Mouse (Mus musculus) testis, adult 2 months (tissue): ENCODE data around the gene Slc9a8.

Experiments
- CTCF ChIP-seq: fragments of 200-500 bp; IDR thresholded peaks from 2 replicates; pipeline ENCODE4 v1.5.1; 2012; ENCODE audit warnings: low read depth, mild to moderate bottlenecking, inconsistent platforms, low read length, moderate library complexity; ENCODE audit not compliant: control insufficient read depth, insufficient read depth, insufficient replicate concordance
- POLR2A ChIP-seq: fragments of 200-500 bp; IDR thresholded peaks from 2 replicates; pipeline ENCODE4 v1.6.1; 2012; ENCODE audit warnings: low read depth, mild to moderate bottlenecking, inconsistent platforms, low read length, moderate library complexity; ENCODE audit not compliant: control insufficient read depth

DNA sequence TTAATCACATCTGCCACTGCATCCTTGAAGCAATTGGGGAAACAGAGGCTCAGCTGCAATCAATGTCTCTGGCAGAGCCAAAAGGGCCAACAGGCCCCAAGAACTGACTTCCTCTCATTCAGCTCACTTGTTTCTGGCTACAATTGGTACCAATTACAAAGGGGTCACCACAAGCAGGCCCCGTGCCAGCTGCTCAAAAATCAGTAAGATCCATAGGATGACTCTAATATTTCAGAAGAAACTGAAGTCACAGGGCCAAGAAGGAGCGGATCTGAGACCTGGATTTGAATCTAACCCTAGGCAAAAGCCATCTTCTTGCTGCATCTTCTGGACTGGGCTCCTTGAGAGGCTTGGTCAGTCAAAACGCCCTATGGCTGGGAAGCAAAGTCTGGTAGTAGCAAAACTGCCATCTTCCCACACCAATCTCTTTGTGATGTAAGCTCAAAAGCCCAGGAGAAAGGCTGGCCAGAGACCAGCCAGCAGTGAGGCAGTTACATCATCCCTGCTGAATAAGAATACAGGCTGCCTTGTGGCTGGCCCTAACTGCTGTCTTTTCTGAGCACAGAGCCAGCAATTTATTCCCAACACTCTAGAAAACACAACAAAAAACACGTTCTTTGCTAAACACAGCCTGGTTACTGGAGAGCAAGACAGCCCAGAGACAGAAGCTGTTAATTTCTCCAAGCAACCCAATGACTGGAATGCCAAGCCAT is 69.5 kb downstream of the Slc9a8 start:
- TF ChIP-seq CTCF (no peak), POLR2A (no peak)
